Mouse (Mus musculus): ENCODE results near the gene Scp2.
A peak's percentile ranks its signal among the peaks of the same experiment; 100 is the strongest.
"Not testable (repeated sequence)": the region's sequence is repeated elsewhere in the genome, so short reads cannot be mapped to it uniquely, and the experiment has no call there.

Gene Scp2

GRCm38 (mm10) chr4:108109728-108110127, 35.1 kb downstream of the Scp2 start:
- DNase-seq (ENCODE audit: low spot score in 2 of 2): no peak

- no peak for DNase-seq (ENCODE audit: low spot score in 2 of 2)
Measured at GRCm38 (mm10) chr4:108096345-108096744, 48.5 kb downstream of the Scp2 start, which contains the start of gene Podn. TSS of gene Podn (minus strand) at chr4:108096445.

- no peak for DNase-seq (ENCODE audit: low spot score in 2 of 2)
Measured at GRCm38 (mm10) chr4:108092741-108093397, 51.9 kb downstream of the Scp2 start.

- no peak for DNase-seq (ENCODE audit: low spot score in 2 of 2)
Measured at GRCm38 (mm10) chr4:108083993-108084392, 60.8 kb downstream of the Scp2 start.

GRCm38 (mm10) chr4:108083032-108083735, 61.6 kb downstream of the Scp2 start:
- no peak for DNase-seq (ENCODE audit: low spot score in 2 of 2)

- DNase-seq (ENCODE audit: low spot score in 2 of 2): no peak
Measured at GRCm38 (mm10) chr4:108082401-108082806, 62.4 kb downstream of the Scp2 start.

- no peak for DNase-seq (ENCODE audit: low spot score in 2 of 2)
Measured at GRCm38 (mm10) chr4:108080876-108081275, 63.9 kb downstream of the Scp2 start.

- DNase-seq (ENCODE audit: low spot score in 2 of 2): no peak
Measured at GRCm38 (mm10) chr4:108079762-108080161, 65.0 kb downstream of the Scp2 start.

- DNase-seq (ENCODE audit: low spot score in 2 of 2): not testable (repeated sequence)
Measured at GRCm38 (mm10) chr4:108079191-108079590, 65.6 kb downstream of the Scp2 start.

- no peak for DNase-seq (ENCODE audit: low spot score in 2 of 2)
Measured at GRCm38 (mm10) chr4:108077224-108077955, 67.4 kb downstream of the Scp2 start.

GRCm38 (mm10) chr4:108074204-108074823, 70.5 kb downstream of the Scp2 start:
- no peak for DNase-seq (ENCODE audit: low spot score in 2 of 2)

- DNase-seq (ENCODE audit: low spot score in 2 of 2): no peak
Measured at GRCm38 (mm10) chr4:108072086-108072485, 72.7 kb downstream of the Scp2 start.

GRCm38 (mm10) chr4:108071235-108071901, 73.4 kb downstream of the Scp2 start:
- DNase-seq (ENCODE audit: low spot score in 2 of 2): peak; percentile 91 to 94

GRCm38 (mm10) chr4:108070723-108071122, 74.1 kb downstream of the Scp2 start:
- peak in 1 of 2 experiments; percentile 13 for DNase-seq (ENCODE audit: low spot score in 2 of 2)

- DNase-seq (ENCODE audit: low spot score in 2 of 2): no peak
Measured at GRCm38 (mm10) chr4:108070286-108070685, 74.5 kb downstream of the Scp2 start.

GRCm38 (mm10) chr4:108068081-108068480, 76.7 kb downstream of the Scp2 start:
- DNase-seq (ENCODE audit: low spot score in 2 of 2): no peak

- DNase-seq (ENCODE audit: low spot score in 2 of 2): no peak
Measured at GRCm38 (mm10) chr4:108067261-108067660, 77.5 kb downstream of the Scp2 start.

- no peak for DNase-seq (ENCODE audit: low spot score in 2 of 2)
Measured at GRCm38 (mm10) chr4:108066569-108066968, 78.2 kb downstream of the Scp2 start.

GRCm38 (mm10) chr4:108065176-108065844, 79.5 kb downstream of the Scp2 start:
- DNase-seq (ENCODE audit: low spot score in 2 of 2): no peak

GRCm38 (mm10) chr4:108063616-108064015, 81.2 kb downstream of the Scp2 start:
- no peak for DNase-seq (ENCODE audit: low spot score in 2 of 2)

- DNase-seq (ENCODE audit: low spot score in 2 of 2): no peak
Measured at GRCm38 (mm10) chr4:108062524-108062923, 82.3 kb downstream of the Scp2 start.

Measured in right cerebral cortex, adult 2 months (tissue).